Mouse (Mus musculus): ENCODE data around the gene Dock9.

Dock9 gene

DNA sequence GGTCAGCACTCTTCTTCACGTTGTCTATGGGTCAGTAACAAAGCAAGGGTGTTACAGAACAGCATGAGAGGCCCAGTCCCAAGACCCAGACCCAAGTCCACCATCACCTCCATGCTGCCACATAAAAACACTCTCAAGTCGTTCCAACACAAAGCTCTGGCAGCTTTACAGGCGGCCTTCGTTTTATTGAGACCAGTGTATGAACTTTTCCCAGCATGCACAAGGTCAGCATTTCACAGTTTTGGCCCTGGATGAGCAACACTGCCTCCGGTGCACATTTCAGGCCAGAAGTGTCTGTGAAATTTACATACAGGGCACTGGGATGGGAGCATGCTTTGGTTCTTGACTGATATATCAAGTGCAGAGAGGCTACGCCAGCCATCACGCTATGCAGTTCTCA, 6.5 kb downstream of the Dock9 start:
- DNase-seq = no peak

DNA sequence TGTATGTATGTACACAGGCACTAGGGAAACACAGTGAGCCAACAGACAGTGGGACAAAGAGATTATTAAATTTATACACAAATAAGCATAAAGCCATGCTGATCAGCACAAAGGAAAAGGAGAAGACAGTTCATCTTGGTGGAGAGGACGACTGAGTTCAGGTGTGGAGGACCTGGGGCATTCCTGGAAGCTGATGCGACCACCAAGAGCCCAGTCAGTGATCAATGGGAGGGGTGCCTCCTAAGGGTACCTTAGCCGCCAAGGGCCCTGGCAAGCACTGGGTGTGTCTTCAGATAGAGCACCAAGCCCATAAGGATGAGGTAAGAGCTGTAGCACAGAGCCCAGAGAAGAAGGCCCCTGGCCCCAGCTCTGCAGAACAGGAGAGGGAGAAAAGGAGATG, 8.4 kb downstream of the Dock9 start:
- no peak for DNase-seq

DNA sequence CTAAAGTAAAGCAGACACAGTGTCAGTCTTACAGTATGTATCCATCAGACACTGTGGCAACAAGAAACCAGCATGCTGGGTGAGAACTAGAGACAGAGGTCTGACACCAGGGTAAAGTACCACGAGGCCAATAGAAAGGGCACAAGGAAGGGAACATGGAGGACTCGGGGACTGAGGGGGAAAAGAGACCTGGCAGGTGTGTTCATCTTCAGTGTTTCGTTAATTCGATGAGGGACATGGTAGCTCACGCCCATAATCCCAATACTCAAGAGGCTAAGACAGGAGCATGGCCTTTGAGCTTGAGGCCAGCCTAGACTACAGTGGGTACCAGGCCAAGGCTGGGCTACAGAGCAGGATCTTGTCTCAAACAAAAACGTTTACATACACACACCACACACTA, 9.2 kb downstream of the Dock9 start:
- no peak for DNase-seq

DNA sequence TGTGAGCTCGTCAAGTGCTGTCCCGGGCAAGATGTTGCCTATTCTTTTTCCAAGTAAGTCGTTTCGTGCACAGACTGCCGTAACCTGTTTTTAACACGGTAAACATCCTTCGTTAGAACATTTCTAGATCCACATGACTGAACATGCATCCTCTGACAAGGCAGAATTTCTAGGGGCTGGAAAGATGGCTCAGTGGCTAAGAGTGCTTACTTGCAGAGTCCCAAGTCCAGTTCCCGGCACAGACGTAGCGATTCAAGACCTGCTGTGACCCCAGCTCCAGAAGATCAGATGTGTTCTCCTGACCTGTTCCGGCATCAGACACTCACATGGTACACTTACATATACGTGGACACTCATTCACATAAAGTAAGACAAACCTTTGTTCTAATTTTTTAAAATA, 10.2 kb downstream of the Dock9 start:
- DNase-seq = no peak

DNA sequence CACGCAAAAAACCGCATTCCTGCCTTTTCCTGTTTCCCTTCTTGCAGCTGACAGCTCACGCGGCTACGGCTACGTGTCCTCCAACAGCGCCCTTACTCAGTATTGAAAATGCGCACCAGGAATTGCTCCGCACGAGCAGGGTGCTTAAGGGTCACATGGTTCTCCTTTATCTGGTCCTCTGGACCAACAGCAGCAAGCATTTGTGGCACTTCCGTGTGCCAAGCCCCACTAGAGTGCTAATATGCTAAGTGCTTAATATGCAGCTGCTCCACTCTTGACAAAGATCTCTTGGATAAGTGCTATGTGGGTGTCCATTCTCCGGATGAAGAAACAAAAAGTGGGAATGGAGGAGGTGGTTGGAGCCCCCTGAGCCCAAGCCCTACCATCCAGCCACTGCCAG, 10.7 kb downstream of the Dock9 start:
- DNase-seq = no peak

DNA sequence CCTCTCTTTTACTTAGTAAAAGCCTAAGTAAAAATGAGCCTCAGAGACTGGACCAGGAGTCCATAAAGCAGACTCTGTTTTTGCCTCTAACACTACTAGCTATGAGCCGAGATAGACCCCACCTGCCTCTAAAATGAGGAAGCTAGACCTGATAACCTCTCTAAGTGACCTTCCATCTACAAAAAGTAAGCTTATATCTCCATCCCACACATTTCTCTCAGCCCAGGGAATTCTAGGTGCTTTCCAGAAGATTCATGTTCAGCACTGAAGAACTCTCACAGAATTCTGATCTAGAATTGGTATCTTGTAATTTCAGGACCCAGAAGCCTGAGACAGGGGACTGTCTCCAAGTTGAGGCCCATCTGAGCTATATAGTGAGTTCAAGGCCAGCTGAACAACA, 12.2 kb downstream of the Dock9 start:
- DNase-seq = no peak

DNA sequence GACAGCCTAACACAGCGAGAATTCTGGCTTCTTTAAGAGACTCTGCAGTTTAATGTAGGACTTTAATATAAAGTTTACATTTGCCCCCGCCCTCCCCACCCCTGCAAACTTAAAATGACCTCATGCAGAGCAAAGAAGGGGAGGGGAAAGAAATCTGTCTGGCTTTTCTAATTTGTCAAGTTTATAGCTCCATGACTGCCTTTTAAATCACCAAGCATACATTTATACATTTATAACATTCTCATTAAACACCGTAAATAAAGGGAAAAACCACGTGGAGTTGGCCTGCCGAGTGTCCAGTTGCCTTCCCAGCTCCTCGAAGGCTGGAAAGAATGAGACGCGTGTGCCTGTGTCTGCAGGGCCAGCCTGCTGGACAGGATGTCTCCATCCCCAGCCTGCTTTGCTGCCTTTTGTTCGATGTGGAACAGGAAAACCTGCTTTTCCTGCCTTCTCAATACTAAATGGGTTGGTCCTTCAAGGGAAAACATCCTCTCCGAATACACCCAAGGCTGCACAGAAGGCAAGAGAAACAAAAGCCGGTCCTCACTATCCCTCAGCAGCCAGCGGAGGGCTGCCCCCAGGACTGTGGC, 16.6 kb downstream of the Dock9 start:
- peak; percentile 74 for DNase-seq

DNA sequence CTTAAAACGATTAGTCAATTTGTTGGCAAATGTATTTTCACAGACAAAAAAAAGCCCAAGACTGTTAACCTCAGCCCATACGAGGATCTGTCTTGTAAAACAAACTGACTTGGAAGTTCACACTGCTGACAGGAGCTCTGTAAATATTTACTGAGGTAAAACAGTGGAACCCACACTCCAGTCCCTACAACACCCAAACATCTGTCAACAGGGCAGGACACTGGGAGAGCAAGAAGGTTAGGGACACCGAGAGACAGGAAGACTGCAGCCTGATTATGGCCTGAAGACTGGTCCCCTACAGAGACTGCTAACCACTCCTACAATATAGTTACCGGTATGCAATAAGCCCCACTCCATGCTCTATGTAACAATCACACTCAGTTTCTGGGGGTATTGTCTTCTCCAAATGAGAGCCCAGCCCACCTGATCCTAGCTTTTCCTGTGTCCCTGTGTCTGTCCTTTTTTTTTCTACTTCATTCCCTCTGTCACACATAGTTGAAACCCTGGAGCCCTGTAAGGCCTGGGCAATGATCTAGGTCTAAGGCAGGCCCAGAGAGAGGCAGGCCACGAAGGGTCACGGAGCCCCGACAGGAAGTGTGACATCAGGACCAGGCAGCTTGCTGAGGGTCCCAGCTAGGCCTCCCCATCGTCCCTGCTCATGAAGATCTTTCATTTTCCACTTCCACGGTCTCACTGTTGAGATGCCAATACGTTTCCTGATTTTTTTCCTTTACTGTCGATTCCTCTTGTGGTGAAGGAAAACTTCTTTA, 17.3 kb downstream of the Dock9 start:
- no peak for DNase-seq

DNA sequence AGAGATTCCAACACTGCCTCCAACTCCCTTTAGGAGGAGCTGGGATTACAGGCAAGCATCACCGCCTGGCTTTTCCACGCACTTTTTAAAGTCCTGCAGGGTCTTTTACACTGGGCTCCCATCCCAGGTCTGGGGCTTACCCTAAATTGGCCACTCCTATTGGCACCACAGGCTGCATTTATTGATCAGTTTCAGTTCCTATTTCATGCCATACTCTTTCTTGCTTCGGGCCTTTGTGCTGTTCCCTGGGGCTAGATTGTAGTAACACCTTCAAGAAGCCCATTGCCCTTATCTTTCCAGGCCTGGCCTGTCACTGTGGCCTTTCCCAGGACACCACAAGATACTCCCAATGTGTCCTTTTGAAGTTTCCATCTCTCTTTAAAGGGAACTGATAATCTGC, 18.0 kb downstream of the Dock9 start:
- no peak for DNase-seq

DNA sequence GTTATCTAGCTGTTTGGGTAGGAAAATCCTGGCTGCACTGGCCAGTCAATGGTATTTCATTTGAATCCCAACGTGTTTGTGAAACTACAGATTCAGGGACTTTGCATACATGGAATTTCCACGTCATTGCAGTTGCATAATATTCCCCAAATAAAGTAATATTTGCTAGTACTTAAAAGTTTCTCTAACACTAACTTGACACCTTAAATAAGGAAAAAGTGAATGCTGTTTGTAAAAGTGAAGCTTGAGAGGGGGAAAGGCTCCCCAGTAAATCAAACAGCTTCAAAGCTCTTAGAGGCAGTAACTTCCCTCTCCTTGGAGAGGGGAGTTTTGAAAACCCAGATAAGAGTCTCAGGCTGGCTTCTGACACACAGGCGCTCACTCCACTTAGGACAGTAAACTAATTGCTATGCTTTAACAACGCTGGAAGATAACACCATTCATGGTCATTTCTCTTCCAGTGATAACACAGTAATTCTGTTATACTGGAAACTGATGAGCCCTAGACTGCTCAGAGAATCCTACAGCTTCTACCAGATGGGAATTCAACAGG, 20.3 kb downstream of the Dock9 start:
- DNase-seq = no peak

DNA sequence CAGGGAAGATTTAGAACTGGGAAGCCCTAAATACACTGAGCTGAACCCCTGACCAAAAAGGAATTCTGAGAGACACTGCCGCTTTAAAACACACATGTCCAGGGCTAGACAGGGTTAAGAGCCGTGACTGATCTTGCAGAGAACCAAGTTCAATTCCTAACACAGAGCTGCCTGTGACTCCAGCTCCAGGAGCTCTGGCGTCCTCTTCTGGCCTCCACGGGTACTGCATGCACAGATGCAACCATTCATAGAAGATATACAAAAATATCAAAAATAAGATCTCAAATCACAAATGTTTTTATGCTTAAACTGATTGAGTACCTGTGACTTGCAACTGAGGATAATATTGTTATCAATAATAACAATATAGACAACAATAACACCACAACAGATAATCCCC, 20.9 kb downstream of the Dock9 start:
- no peak for DNase-seq

DNA sequence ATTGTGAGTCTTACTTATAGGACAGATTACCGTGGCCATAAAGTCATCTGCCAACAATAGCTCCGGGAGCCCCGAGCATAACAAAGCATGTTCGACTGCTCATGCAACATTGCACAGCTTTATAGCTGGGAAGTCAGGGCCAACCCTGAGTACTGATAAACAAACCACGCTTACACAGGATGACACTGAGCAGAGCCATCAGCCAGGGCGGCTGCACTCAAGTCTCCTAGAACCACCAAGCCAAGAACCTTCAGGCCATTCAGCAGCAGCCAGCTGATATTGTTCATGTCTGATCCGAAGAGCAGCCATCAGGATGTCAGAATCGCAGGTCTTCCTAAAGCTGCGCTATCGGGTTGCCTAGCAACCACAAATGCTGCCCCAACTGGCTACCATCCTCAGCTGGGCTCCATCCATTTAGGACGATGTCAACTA, 35.6 kb downstream of the Dock9 start:
- DNase-seq = no peak

DNA sequence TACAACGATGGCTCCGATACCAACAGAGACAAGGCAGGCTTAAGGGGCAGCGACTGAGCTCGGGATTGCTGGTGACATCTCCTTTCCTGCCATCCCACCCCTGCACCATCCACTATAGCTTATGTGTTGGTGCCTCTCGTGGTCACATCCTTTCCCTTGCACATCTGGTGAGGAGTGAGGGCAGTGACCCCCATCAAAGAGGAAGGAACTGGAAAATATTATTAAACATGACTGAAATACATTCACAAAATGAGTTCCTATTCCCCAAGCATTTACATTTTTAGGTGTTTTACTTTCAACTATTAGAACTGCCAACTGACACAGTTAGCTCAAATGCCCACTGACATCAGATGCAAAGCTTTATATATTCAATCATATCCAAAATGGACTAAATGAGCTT, 37.2 kb downstream of the Dock9 start:
- DNase-seq = no peak

DNA sequence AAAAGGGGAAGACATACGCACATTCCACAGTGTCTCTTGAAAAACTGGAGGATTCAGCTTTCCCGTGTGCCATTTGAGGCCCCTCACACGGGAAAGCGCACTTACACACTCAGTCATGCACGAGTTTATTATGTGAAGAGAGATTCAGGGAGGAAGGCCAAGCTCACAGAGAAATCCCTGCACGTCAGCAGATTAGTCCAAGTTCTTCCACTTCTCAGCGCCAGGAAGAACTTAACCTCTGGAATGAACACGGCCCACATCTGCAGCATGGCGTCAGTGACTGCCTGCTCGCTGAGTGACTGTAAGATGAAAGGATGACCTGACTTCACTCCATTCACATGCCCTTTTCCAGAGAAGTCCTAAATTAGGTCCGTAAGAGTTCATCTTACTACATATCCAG, 43.5 kb downstream of the Dock9 start:
- peak; percentile 43 for DNase-seq

DNA sequence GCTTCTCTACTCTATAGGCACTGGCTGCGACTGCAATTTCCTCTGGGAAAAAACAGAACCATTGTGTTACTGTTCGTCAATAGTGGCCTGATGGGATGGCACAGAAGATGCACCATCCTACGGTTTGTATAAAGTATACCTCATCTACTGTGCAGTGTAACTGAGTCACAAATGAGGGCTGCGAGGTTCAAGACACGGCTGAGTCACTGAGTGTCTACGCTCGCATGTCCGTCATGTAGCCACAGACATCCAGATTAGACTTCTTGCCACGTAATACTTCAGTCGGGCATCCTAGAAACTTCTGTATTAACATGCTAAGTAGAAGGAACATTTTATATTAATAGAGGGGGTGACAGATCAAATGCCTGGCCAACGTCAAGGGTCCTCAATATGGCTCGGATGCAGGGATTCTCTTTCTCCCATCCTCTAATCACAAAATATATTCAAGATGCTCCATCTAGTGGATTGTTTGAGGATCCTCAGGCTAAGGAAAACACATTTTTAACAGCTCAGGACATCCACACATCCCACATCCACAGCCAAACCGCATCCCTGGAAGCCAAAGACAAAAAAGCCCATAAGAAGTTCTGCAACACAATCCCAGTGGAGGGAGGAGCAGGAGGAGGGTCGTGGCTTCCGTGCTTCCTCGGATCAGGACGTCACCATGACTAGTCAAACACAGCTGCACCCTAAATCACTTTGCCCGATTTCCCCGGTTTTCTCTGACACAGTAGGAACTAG, 44.8 kb downstream of the Dock9 start:
- no peak for DNase-seq

DNA sequence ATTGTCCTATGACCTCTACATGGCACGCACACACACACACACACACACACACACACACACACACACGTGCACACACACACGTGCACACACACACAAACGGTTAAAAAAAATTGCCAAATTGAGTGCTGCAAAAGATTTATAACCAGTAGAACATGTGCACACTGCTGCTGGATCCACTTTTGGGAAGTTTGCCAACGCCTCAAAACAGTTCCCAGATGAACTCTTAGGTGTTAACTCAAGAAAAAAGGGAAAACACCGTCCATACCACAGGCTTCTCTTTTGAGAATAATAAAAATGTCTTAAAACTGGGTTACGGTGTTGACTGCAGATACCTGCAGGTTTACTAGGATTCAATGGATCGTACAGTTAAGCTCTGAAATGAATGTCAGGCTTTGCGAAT, 48.0 kb downstream of the Dock9 start:
- DNase-seq = no peak

DNA sequence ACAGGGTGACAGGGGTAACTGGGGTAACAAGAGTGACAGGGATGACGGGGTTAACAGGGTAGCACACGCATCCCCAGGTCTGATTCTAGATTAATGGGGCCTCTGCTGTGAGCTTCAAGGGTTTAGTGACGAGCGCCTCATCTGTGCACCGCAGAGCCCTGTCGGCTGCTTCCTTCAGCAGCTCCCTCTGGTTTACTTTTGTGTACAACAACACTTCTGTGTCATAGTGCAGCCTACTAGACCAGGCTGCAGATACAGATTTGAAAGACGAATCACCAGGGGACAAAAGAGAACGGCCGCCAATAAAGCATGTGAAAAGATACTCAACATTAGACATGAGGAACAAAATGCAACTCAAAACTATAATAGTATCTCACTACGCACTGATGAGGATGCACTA, 48.6 kb downstream of the Dock9 start:
- no peak for DNase-seq

DNA sequence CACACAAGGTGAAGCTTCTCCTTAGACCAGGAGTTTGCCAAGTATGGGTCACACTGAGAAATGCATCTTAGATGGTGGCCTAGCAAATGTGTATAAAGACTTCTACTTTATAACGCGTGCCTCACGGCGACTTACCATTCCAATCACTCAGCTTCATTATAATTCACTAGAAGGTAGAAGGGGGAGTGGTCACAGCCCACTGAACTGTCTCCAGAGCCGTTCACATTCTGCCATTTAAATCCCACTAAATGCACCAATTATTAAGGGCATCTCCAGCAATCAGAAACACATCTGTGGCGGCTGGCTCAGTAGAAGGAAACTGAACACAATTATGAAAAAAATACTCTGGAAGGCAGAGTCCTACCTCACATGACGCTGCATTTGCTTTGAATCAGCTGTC, 50.3 kb downstream of the Dock9 start:
- DNase-seq = no peak

DNA sequence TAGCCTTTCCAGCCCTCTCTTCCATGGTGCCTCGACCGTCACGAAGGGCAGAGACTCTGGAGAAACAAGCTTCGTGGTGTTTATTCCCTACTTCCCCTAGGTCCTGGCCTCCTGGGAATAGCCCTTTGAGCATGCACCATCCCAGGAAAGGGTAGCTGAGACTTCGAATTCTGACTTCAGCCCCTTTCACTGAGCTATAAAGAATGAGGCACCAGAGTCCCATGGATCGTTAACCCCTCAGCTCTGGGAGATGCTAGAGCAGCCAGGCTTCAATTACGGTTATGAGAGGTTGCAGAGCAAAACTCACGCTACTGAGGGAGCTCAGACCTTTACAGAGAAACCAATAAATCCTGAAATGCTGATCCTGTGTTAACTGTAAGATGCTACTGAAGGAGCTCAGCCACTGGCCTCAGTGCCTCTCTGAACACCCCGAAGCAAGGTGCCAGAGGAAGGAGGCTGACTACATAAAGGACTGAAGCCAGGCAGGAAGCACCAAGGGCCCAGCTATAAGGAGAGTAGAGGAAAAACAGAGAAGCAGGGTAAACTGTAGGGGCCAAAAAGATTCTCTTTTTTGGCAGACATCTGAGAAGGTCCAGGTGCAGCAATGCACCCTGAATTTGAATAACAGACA, 53.7 kb downstream of the Dock9 start:
- no peak for DNase-seq

DNA sequence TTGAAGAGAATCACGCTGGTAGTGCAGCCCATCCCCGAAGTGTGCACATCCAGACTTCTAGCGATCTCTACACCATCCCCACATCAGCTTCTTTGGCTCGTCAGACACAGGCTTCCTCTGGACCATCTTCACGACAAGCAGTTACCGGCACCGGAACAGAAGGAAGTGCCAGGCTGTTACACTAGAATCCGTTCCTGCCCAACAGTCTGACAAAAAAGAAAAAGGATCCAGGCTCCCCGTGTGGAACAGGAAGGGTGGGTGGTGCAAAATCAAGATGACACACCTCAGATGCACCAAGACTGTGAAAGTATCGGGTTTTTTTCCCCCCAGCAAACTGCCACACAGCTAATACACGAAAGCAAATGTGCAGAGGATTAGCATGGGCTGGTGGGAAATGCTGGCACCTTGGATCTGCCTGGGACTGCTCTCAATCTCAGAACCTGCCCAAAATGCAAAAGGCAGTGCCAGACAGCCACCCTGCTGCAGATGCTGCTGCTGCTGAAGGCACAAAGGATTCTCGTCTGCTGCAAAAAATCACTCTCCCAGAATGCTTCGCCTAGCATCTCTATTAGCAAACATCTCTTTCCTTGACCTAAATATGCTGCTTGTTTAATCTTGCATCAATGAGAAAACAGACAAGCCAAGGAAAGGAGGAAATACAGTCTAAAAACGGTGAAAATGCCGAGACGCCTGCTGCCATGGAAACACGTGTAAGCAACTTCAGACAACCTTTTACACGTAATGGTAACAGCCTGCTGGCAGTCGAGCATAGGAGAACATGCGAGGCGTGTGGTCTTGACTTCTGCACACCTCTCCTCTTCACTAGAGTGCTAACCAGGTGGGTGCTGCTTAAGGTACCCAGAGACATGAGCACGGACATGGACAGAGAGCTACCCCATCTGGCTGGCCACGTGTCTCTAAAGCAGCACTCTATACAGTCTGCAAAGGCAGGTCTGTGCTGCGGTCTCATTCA, 58.9 kb downstream of the Dock9 start:
- no peak for DNase-seq

DNA sequence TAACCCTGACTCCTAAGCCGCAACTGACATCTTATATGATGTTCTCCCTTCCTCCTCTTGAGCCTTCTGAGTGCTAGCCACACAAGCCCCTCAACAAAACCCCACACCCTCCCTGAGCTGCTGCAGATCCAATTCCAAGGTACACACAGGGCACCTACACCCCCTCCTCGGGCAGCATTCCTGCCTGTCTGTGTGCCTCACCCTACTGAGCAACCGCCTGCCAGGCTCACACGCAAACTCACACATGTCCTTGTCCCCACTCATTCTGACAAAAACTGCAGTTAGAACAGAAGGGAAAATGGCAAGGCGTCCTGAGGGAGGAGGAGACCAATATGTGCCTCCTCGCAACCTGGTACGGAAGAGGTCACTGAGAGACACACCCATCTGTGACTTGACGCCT, 60.4 kb downstream of the Dock9 start:
- no peak for DNase-seq

DNA sequence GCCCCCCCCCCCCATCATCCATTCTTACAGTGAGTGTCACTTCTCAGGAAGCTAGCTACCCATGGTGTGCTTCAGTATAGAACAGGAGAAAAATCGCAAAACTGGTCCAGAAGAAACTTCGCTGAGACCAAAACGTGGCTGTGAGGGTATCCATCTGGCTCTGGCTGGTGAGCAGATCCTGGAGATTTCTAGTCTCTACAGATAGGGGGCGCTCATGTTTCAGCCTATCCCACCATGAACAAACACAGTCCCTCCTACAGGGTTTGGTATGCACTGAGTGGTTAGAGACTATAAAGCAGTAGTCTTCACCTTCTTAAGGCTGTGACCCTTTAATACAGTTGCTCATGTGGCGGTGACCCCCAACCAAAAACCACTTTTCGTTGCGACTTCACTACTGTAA, 62.0 kb downstream of the Dock9 start:
- DNase-seq = no peak

All from lung, postnatal 10 days (tissue).